Mouse (Mus musculus): Measurements from ENCODE around the gene Efnb2. TPM values are rescaled to one million over a fixed set of nuclear protein-coding genes. Genes with fewer than 3 reads are reported as not detected.

Efnb2 gene
- polyA plus RNA-seq, 1 experiment from 2014 or later, result 11.4 TPM

Small RNA genes within 50 kb of the gene (microRNA-seq; reads per million reads assigned to microRNA genes)
- 5.9 reads per million, percentile 20 among the genes with 10 or more reads in this experiment for gene Mir7654

Other genes with a start within 250 kb of the Efnb2 start
- gene Arglu1, start 29.3 kb upstream of the Efnb2 start, polyA plus RNA-seq (2015; fragmentation: Nextera tagmentation; extraction: Ambion mirVana), result 79.4 and 85.1 TPM in 2 replicates

Measured in heart, embryonic 15.5 days (tissue).